Mouse (Mus musculus): ENCODE measurements around the gene Angel1. TPM values are rescaled to one million over a fixed set of nuclear protein-coding genes. Genes with fewer than 3 reads are reported as not detected.

Angel1 gene
- total and polyA plus RNA-seq, 2 experiments from 2014 or later: 6.5 to 7.1 TPM

DNA sequence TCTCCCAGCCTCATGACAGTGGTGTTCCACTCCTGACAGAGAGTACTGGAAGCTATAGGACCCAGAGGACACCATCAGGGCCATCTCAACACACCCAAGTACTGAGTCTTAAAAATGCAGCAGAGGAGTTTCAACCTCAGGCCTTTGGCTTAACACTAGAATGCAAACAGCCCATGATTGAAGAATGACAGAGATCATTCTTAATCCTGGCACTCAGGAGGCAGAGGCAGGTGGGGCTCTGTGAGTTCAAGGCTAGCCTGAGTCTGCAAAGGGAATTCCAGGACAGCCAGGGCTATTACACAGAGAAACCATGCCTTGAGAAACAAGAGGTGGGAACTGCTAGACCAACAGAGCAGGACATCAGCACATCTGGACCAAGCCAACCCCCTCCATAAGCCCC is 43.6 kb upstream of the Angel1 start:
- Histone ChIP-seq H3K4me1 (ENCODE audit: insufficient read depth) (0 out of 2 replicates have a peak, but pooled peaks cover 5% of the 10 kb centered on the region), H3K27ac (ENCODE audit: low read depth, low read length) (no peak overlapping the region), H3K36me3 (ENCODE audit: insufficient read depth) (no peaks in the 10 kb centered on the region), H3K9ac (no peak overlapping the region), H3K9me3 (ENCODE audit: low read length) (no peaks in the 10 kb centered on the region), H3K4me2 (ENCODE audit: low read depth) (no peak overlapping the region), H3K27me3 (ENCODE audit: insufficient read depth, low read length) (no peaks in the 10 kb centered on the region), H3K4me3 (ENCODE audit: low read depth, low read length) (no peak overlapping the region)
- TF ChIP-seq CTCF (IDR thresholded peaks at IDR 0.05; ENCODE audit: low read depth): no peak
- DNase-seq (no peak), ATAC-seq (no peak)

DNA sequence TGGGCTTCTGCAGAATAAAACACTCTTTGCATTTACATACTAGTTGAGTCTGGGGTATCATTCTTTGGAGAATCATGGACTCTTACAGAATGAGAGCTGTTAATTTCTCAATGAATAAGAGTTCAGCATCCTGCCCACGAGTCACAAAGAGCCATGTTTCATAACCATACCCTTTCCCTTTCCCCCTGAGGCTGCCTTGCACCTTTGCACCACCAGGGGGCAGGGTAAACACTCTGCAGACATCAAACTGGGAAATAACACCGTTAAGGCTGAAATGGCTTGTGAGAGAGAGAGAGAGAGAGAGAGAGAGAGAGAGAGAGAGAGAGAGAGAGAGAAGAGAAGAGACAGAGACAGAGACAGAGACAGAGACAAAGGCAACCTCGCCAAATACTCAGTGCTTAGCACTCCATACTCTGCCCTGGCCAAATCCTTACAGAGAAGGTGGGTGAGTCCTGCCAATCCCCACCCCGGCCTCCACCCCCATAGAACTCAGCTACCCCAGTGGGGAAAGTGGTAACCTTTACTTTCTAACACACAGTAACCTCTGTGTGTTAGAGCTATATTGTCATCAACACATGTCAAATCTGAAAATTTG is 42.8 kb upstream of the Angel1 start:
- WGBS: 35% methylated on average over 4 of the region's 4 CpGs
- DNase-seq: peak; percentile 90
- Histone ChIP-seq H3K27me3 (ENCODE audit: insufficient read depth, low read length) (no peaks in the 10 kb centered on the region), H3K4me1 (ENCODE audit: insufficient read depth) (0 out of 2 replicates have a peak, but pooled peaks cover 5% of the 10 kb centered on the region), H3K36me3 (ENCODE audit: insufficient read depth) (no peaks in the 10 kb centered on the region), H3K4me3 (ENCODE audit: low read depth, low read length) (no peak overlapping the region), H3K27ac (ENCODE audit: low read depth, low read length) (no peak overlapping the region), H3K9me3 (ENCODE audit: low read length) (no peaks in the 10 kb centered on the region), H3K4me2 (ENCODE audit: low read depth) (no peak overlapping the region), H3K9ac (no peak overlapping the region)
- no peak for ATAC-seq
- TF ChIP-seq CTCF (IDR thresholded peaks at IDR 0.05; ENCODE audit: low read depth): peak; percentile 95

DNA sequence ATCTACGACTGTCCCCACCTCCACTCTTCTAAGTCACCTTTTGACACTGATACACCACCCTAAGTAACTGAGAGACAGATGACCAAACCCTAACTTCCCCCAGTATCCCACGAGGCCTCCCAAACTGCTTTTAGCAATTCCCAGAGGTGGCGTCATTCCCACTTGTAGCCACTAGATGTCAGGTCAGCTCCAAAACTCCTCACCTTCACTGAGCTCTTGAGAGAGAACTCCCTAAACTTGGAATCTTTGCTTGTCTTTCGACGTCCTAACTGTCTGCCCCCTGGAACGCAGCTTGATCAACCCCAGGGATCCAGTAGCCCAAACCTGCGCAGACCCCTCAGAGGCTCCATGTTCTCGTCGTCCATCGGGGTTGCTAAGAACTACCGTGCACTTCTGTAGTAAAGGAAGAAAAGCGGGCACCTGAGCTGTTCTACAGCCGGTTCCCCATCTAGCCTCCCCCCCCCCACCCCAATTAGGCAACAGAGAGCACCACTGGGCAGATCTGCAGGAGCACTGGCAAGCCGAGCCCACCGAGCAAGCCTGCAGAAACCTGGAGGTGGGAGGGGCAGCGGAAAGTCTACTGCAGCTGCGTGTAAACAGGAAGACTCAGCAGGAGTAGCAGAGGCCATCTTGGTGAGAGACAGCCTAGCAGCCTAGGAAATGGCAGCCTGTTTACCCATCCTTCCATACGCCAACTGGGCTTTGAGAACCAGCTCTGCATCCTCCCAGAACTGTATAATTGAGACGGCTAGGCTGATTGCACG is 41.8 kb upstream of the Angel1 start:
- Histone ChIP-seq H3K9ac (no peak overlapping the region), H3K36me3 (ENCODE audit: insufficient read depth) (no peaks in the 10 kb centered on the region), H3K27ac (ENCODE audit: low read depth, low read length) (no peak overlapping the region), H3K4me1 (ENCODE audit: insufficient read depth) (0 out of 2 replicates have a peak, but pooled peaks cover 5% of the 10 kb centered on the region), H3K9me3 (ENCODE audit: low read length) (no peaks in the 10 kb centered on the region), H3K4me2 (ENCODE audit: low read depth) (no peak overlapping the region), H3K27me3 (ENCODE audit: insufficient read depth, low read length) (no peaks in the 10 kb centered on the region), H3K4me3 (ENCODE audit: low read depth, low read length) (no peak overlapping the region)
- ATAC-seq (peak; percentile 6; the same call in 1 of the 2 replicates), DNase-seq (peak; percentile 86)
- WGBS: 34% methylated on average over 20 of the region's 20 CpGs
- TF ChIP-seq CTCF (IDR thresholded peaks at IDR 0.05; ENCODE audit: low read depth): peak; percentile 91

DNA sequence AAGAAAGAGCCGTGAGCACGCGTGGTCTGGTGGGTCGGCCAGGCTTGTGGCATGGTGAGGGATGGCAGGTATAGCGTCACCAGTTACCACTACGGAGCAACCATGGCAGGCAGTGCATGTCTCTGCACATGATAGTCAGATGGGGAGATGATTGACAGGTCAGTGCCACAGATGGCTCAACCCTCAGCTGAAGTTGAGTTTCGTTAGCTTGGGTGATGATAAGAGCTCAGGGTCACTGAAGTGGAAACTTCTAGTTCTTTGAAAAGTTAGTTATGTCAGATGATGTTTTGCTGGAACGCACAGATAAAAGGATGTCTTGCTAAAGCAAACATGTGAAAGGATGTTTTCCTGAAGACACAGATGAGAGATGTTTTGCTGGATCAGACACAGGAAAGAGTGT is 40.2 kb upstream of the Angel1 start:
- 84% methylated on average over 8 of the region's 8 CpGs for WGBS
- no peaks in the 10 kb centered on the region for H3K9me3 ChIP-seq (ENCODE audit: low read length)
- H3K4me1 ChIP-seq (ENCODE audit: insufficient read depth): no peaks in the 10 kb centered on the region
- no peak overlapping the region for H3K4me2 ChIP-seq (ENCODE audit: low read depth)
- no peak overlapping the region for H3K4me3 ChIP-seq (ENCODE audit: low read depth, low read length)
- ATAC-seq: no peak
- no peaks in the 10 kb centered on the region for H3K27me3 ChIP-seq (ENCODE audit: insufficient read depth, low read length)
- no peak overlapping the region for H3K9ac ChIP-seq
- H3K27ac ChIP-seq (ENCODE audit: low read depth, low read length): no peak overlapping the region
- no peaks in the 10 kb centered on the region for H3K36me3 ChIP-seq (ENCODE audit: insufficient read depth)
- DNase-seq: no peak
- no peak for TF ChIP-seq CTCF (IDR thresholded peaks at IDR 0.05; ENCODE audit: low read depth)

DNA sequence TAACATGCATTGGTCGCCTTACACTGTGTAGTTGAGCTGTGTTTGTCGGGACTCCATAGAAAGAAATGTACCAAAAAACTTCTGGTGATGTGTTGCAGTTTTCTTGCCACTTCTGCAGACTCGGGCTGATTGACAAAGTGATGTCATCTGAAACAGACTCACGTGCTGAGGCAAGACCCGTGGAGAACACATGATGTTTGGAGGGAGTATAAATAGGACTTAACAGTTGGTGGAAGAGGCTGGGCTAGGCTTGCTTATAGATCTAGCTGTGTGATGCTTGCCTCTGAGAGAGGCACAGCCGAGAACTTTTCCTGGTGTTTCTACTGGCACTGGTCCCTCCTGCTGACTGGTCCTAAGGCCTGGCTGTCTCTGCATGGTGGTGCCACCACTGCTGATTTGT is 37.8 kb upstream of the Angel1 start:
- peak; percentile 69 for ATAC-seq
- no peak overlapping the region for H3K4me2 ChIP-seq (ENCODE audit: low read depth)
- no peaks in the 10 kb centered on the region for H3K36me3 ChIP-seq (ENCODE audit: insufficient read depth)
- TF ChIP-seq CTCF (IDR thresholded peaks at IDR 0.05; ENCODE audit: low read depth): no peak
- H3K9ac ChIP-seq: no peak overlapping the region
- no peaks in the 10 kb centered on the region for H3K27me3 ChIP-seq (ENCODE audit: insufficient read depth, low read length)
- H3K4me1 ChIP-seq (ENCODE audit: insufficient read depth): no peaks in the 10 kb centered on the region
- no peak overlapping the region for H3K27ac ChIP-seq (ENCODE audit: low read depth, low read length)
- H3K4me3 ChIP-seq (ENCODE audit: low read depth, low read length): no peak overlapping the region
- H3K9me3 ChIP-seq (ENCODE audit: low read length): no peaks in the 10 kb centered on the region; the same call in 1 of the 2 replicates
- no peak for DNase-seq
- 61% methylated on average over 6 of the region's 6 CpGs for WGBS

DNA sequence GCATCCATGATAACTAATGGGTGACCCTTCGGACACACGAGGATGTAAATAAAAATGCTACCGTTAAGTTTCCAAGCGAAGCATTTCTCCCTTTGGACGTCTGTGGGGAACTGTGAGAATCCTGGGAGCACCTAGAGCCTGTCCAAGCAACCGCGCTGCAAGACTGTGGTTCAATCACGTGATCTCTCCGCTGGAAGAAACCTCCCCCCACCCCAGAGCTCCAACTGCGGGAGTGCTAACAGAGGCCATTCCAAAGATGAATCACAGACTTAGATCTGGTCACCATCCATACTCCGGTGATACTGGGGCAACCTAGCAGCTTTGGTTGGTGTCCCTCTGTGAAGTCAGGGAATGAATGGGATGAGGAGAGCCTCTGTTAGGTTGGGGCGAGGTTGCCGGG is 34.8 kb upstream of the Angel1 start:
- TF ChIP-seq CTCF (IDR thresholded peaks at IDR 0.05; ENCODE audit: low read depth): no peak
- ATAC-seq: no peak

DNA sequence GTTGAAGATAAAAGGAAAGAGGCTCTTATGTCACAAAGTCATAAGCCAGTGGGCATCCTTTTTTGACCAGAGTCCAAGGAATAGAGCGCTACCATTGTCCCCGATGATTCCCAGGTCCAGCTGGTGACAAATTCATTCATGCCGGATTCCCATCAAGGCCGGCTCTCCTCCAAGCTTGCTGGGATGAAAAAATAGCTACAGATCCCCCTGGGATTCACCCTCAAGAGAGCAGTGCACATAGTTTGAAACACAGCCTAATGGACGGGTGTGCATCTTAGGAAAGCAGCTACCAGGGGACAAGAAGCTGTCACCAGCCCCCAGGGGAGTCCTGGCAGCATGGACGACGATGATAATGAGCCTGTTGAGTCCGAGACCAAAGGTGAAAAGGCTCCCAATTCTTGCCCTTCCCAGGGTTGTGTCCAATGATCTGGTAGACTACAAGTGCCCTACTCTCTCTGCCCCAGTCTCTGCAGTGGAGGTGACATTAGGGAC is 8.1 kb upstream of the Angel1 start, which contains the start of gene Lrrc74a:
Gene Lrrc74a (plus strand): TSS at position 51 of the 492 bp plus-strand sequence.
- H3K36me3 ChIP-seq (ENCODE audit: insufficient read depth): no peaks in the 10 kb centered on the region
- WGBS: 86% methylated on average over 8 of the region's 8 CpGs

More for the DNA sequence above, 34.8 kb upstream of the Angel1 start:
- no peaks in the 10 kb centered on the region for H3K27me3 ChIP-seq (ENCODE audit: insufficient read depth, low read length)
- DNase-seq: no peak
- WGBS: 79% methylated on average over 13 of the region's 13 CpGs
- no peak overlapping the region for H3K4me2 ChIP-seq (ENCODE audit: low read depth)
- no peak overlapping the region for H3K9ac ChIP-seq
- H3K36me3 ChIP-seq (ENCODE audit: insufficient read depth): no peaks in the 10 kb centered on the region
- no peaks in the 10 kb centered on the region; the same call in 1 of the 2 replicates for H3K9me3 ChIP-seq (ENCODE audit: low read length)
- no peaks in the 10 kb centered on the region for H3K4me1 ChIP-seq (ENCODE audit: insufficient read depth)
- H3K4me3 ChIP-seq (ENCODE audit: low read depth, low read length): no peak overlapping the region
- no peak overlapping the region for H3K27ac ChIP-seq (ENCODE audit: low read depth, low read length)

More for the DNA sequence above, 8.1 kb upstream of the Angel1 start, which contains the start of gene Lrrc74a:
- ATAC-seq (no peak), DNase-seq (no peak)
- Histone ChIP-seq H3K4me3 (ENCODE audit: low read depth, low read length) (no peak within 1 kb of the TSS), H3K9ac (no peak within 1 kb of the TSS), H3K4me1 (ENCODE audit: insufficient read depth) (no peaks in the 10 kb centered on the region), H3K27me3 (ENCODE audit: insufficient read depth, low read length) (no peaks in the 10 kb centered on the region), H3K4me2 (ENCODE audit: low read depth) (no peak within 1 kb of the TSS), H3K27ac (ENCODE audit: low read depth, low read length) (no peak within 1 kb of the TSS), H3K9me3 (ENCODE audit: low read length) (no peaks in the 10 kb centered on the region)
- TF ChIP-seq CTCF (IDR thresholded peaks at IDR 0.05; ENCODE audit: low read depth): no peak
